Mouse (Mus musculus) lung, embryonic 14.5 days (tissue): ENCODE data around the gene Plxnb1. TPM values are rescaled to one million over a fixed set of nuclear protein-coding genes. Genes with fewer than 3 reads are reported as not detected.
"Not testable (repeated sequence)": the region's sequence is repeated elsewhere in the genome, so short reads cannot be mapped to it uniquely, and the experiment has no call there.

Source experiments
- ATAC-seq: fragments of 200-750 bp; cut with Nextera tagmentation; 2 replicates; pipeline ENCODE4 v1.8.0; 2017; ENCODE audit warnings: mild to moderate bottlenecking, moderate TSS enrichment, moderate library complexity; ENCODE audit not compliant: insufficient read depth
- DNase-seq: peaks from one replicate; pipeline ENCODE4 v3.0.0-alpha.2; 2015
- H3K27ac ChIP-seq: fragments of 300-500 bp; sonication (generic); 2 replicates; pipeline ENCODE4 v1.5.1; 2014; ENCODE audit warnings: low read depth, mild to moderate bottlenecking, moderate library complexity
- H3K27me3 ChIP-seq: fragments of 300-500 bp; sonication (generic); 2 replicates; pipeline ENCODE4 v1.6.1; 2014; ENCODE audit warnings: low read length, control low read depth; ENCODE audit not compliant: insufficient read depth
- H3K36me3 ChIP-seq: fragments of 300-500 bp; sonication (generic); 2 replicates; pipeline ENCODE4 v1.6.1; 2014; ENCODE audit warnings: control low read depth; ENCODE audit not compliant: insufficient read depth
- H3K4me1 ChIP-seq: fragments of 300-500 bp; sonication (generic); 2 replicates; pipeline ENCODE4 v1.6.1; 2014; ENCODE audit warnings: antibody characterized with exemption, control low read depth; ENCODE audit not compliant: insufficient read depth
- H3K4me2 ChIP-seq: fragments of 300-500 bp; sonication (generic); 2 replicates; pipeline ENCODE4 v1.6.1; 2014; ENCODE audit warnings: mild to moderate bottlenecking
- H3K4me3 ChIP-seq: fragments of 300-500 bp; sonication (generic); 2 replicates; pipeline ENCODE4 v1.5.1; 2014; ENCODE audit warnings: low read depth, low read length
- H3K9ac ChIP-seq: fragments of 300-500 bp; sonication (generic); 2 replicates; pipeline ENCODE4 v1.6.1; 2014
- H3K9me3 ChIP-seq: fragments of 300-500 bp; sonication (generic); 2 replicates; pipeline ENCODE4 v1.6.1; 2016; ENCODE audit warnings: low read depth, low read length, control low read depth
- CTCF ChIP-seq: IDR thresholded peaks from 2 replicates; pipeline ENCODE4 v1.5.1; 2016; ENCODE audit warnings: antibody characterized with exemption, low read depth
- WGBS: fragments of 180-500 bp; shearing (Covaris S2); extraction: QIAGEN DNeasy Blood & Tissue Kit; methylation state at CpG from one replicate; pipeline ENCODE4 v1.1.7; 2014; 5-methylcytosine and 5-hydroxymethylcytosine counted together
- polyA plus RNA-seq: library from polyadenylated mRNA; unstranded; fragments of >200 nt; fragmentation: Nextera tagmentation; extraction: Ambion mirVana; gene quantifications from 2 replicates; pipeline ENCODE4 v1.2.1, GENCODE M21; 2014

Plxnb1 gene
- polyA plus RNA-seq, 1 experiment from 2014 or later, result 18.4 TPM

- H3K4me2 ChIP-seq, result no peak overlapping the region
- no peaks in the 10 kb centered on the region for H3K27me3 ChIP-seq
- no peaks in the 10 kb centered on the region for H3K4me1 ChIP-seq
- H3K27ac ChIP-seq, result no peak overlapping the region
- ATAC-seq (no peak), DNase-seq (peak; percentile 64)
- WGBS, result 49% methylated on average over 3 of the region's 3 CpGs
- no peak overlapping the region for H3K9ac ChIP-seq
- H3K9me3 ChIP-seq, result no peaks in the 10 kb centered on the region
- no peaks in the 10 kb centered on the region for H3K36me3 ChIP-seq
- H3K4me3 ChIP-seq, result no peak overlapping the region
- peak; percentile 55 for TF ChIP-seq CTCF
Measured at GRCm38 (mm10) chr9:109128211-109128610, 33.0 kb downstream of the Plxnb1 start.

DNA sequence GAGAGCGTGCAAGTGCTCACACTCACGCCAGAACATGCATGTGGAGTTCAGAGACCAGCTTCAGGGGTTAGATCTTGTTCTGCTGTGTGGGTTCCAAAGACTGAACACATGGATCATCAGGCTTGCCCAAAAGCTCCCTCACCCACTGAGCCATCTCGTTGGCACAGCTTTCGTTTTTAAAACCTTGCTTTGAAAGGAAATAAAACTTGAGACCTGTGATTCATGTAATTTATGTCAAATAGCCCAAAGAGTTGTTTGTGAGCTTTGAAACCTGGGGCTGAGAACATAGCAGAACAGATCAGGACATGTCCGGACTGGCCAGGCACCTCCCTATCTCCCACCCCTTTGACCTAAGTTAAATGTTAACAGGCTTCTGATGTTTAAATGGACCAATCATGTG lies 34.9 kb downstream of the Plxnb1 start:
- 87% methylated on average over 5 of the region's 5 CpGs for WGBS
- no peak overlapping the region for H3K9ac ChIP-seq
- DNase-seq (no peak), ATAC-seq (no peak)
- no peaks in the 10 kb centered on the region for H3K9me3 ChIP-seq
- no peak overlapping the region for H3K27ac ChIP-seq
- no peak overlapping the region for H3K4me3 ChIP-seq
- no peaks in the 10 kb centered on the region for H3K4me1 ChIP-seq
- TF ChIP-seq CTCF, result no peak
- no peaks in the 10 kb centered on the region for H3K36me3 ChIP-seq
- no peaks in the 10 kb centered on the region for H3K27me3 ChIP-seq
- no peak overlapping the region for H3K4me2 ChIP-seq

DNA sequence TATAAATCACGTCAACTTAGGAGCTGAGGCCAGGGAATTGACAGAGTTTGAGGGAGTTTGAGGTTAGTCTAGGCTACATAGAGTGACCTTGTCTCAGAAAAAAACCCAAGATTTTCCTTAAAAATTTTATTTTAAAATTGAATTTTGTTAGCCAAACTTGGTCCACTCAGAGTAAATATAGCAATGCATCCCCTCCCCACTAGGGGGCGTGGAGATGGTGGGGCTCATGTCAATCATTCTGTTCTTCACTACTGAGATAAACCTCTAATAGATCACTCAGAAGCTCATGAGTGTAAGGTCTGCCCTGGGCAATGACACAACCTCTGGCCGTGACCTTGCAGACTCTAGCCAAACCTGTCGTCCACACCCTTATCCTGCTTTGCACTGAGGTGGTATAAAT lies 45.2 kb downstream of the Plxnb1 start:
- peak; percentile 39 for TF ChIP-seq CTCF
- H3K4me2 ChIP-seq, H3K27ac ChIP-seq, H3K9ac ChIP-seq, H3K9me3 ChIP-seq, ATAC-seq, H3K36me3 ChIP-seq, DNase-seq, H3K4me3 ChIP-seq, H3K4me1 ChIP-seq, H3K27me3 ChIP-seq: not testable (repeated sequence)
- 67% methylated on average over 4 of the region's 4 CpGs for WGBS

DNA sequence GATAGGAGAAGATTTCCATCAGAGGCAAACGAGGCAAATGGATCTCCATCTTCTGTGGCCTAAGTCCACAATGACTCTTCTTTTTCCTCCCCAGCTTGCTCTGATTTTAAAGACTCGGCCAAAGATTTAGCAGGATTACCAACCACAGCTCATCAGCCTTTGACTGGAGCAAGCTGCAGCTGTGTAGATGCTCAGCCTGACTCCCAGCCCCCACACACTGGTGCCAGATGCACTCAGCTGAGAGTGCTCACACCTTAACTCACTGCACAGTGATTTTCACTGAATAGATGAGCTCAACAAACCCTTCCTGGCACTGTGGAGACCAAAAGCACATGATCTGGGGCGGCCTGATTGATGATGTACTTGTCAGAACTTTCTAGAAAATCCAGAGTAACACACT lies 66.8 kb downstream of the Plxnb1 start, which contains the start of gene Fbxw21:
TSS of gene Fbxw21 (minus strand) at position 101 of the 400 bp plus-strand sequence.
- 68% methylated on average over 3 of the region's 3 CpGs for WGBS
- no peak within 1 kb of the TSS for H3K9ac ChIP-seq
- DNase-seq (no peak), ATAC-seq (no peak)
- no peaks in the 10 kb centered on the region for H3K27me3 ChIP-seq
- H3K27ac ChIP-seq, result no peak within 1 kb of the TSS
- no peak within 1 kb of the TSS for H3K4me2 ChIP-seq
- no peaks in the 10 kb centered on the region for H3K36me3 ChIP-seq
- no peak for TF ChIP-seq CTCF
- H3K4me3 ChIP-seq, result no peak within 1 kb of the TSS
- H3K9me3 ChIP-seq, result no peaks in the 10 kb centered on the region
- no peaks in the 10 kb centered on the region for H3K4me1 ChIP-seq

DNA sequence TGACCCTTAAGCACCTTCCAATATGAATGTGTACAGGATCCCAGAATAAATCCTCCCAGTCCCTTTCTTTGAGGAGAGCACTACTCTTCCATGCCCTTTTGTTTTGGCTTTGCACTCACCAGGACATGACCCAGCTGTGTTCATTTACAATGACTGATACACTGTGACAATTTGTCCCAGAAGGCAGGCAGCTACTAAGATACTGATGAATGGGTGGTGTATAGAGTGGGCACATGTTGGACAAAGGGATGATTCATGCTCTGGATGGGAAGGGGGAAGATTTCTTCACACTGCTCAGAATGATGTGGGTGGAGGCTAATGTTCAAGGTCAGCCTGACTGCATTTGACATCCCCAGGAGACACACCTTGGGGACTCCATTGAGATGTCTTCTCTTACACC lies 72.1 kb downstream of the Plxnb1 start:
- ATAC-seq (no peak), DNase-seq (no peak)
- no peak for TF ChIP-seq CTCF
- Histone ChIP-seq H3K4me3 (no peak overlapping the region), H3K27me3 (no peaks in the 10 kb centered on the region), H3K27ac (no peak overlapping the region), H3K36me3 (no peaks in the 10 kb centered on the region), H3K4me1 (no peaks in the 10 kb centered on the region), H3K9ac (no peak overlapping the region), H3K9me3 (no peaks in the 10 kb centered on the region), H3K4me2 (no peak overlapping the region)

Other genes with a start within 250 kb of the Plxnb1 start
- 10.7 and 12.0 TPM in 2 replicates for gene Slc26a6, start 242.1 kb upstream of the Plxnb1 start, polyA plus RNA-seq
- gene Tmem89, start 180.8 kb upstream of the Plxnb1 start, polyA plus RNA-seq, result not detected in 2 replicates
- 446 and 454 TPM in 2 replicates for gene Uqcrc1, start 158.8 kb upstream of the Plxnb1 start, polyA plus RNA-seq
- 1.7 and 2.1 TPM in 2 replicates for gene Col7a1, start 141.8 kb upstream of the Plxnb1 start, polyA plus RNA-seq
- not detected in 2 replicates for gene Ucn2, start 109.4 kb upstream of the Plxnb1 start, polyA plus RNA-seq
- gene Pfkfb4, start 103.6 kb upstream of the Plxnb1 start, polyA plus RNA-seq, result 7.6 and 9.7 TPM in 2 replicates
- 56.6 and 61.0 TPM in 2 replicates for gene Shisa5, start 56.8 kb upstream of the Plxnb1 start, polyA plus RNA-seq
- 10.6 and 11.6 TPM in 2 replicates for gene Trex1, start 35.7 kb upstream of the Plxnb1 start, polyA plus RNA-seq
- gene Atrip, start 21.3 kb upstream of the Plxnb1 start, polyA plus RNA-seq, result 24.5 and 27.6 TPM in 2 replicates
- gene Ccdc51, start 12.9 kb upstream of the Plxnb1 start, polyA plus RNA-seq, result 9.3 and 10.6 TPM in 2 replicates
- 599 and 638 TPM in 2 replicates for gene Tma7, start 12.8 kb upstream of the Plxnb1 start, polyA plus RNA-seq
- gene Fbxw21, start 66.7 kb downstream of the Plxnb1 start, polyA plus RNA-seq, result not detected in 2 replicates
- gene Fbxw13, start 100.6 kb downstream of the Plxnb1 start, polyA plus RNA-seq, result not detected in 2 replicates
- not detected in 2 replicates for gene Fbxw20, start 139.4 kb downstream of the Plxnb1 start, polyA plus RNA-seq
- not detected in 2 replicates for gene Fbxw14, start 192.3 kb downstream of the Plxnb1 start, polyA plus RNA-seq
- gene Fbxw28, start 244.3 kb downstream of the Plxnb1 start, polyA plus RNA-seq, result not detected in 2 replicates